Mouse (Mus musculus) cerebellum, adult 11 months (tissue): ENCODE results near the gene Magi2.
"Not testable (repeated sequence)": the region's sequence is repeated elsewhere in the genome, so short reads cannot be mapped to it uniquely, and the experiment has no call there.

Experiments used
- DNase-seq: peaks from one replicate; pipeline ENCODE4 v3.0.0; 2022

Gene Magi2

DNA sequence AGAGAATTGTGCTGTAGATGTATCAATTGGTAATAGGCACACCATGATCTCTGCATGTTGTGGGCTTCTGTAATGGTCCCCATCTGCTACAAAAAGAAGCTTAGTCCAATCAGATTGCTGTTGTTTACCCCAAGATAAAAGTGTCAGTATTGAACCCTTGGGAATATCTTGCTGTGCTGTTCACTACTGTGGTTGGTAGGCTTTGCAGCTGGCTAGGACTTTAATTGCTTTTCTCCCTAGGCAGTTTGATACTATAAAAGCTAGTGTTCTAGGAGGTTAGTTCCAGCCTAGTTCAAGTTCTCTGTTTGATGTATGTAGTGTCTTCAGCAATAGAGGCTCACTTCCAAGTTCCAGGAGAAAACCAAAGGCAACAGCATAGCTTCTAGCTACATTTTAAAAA, 1188.5 kb downstream of the Magi2 start:
- DNase-seq: no peak

DNA sequence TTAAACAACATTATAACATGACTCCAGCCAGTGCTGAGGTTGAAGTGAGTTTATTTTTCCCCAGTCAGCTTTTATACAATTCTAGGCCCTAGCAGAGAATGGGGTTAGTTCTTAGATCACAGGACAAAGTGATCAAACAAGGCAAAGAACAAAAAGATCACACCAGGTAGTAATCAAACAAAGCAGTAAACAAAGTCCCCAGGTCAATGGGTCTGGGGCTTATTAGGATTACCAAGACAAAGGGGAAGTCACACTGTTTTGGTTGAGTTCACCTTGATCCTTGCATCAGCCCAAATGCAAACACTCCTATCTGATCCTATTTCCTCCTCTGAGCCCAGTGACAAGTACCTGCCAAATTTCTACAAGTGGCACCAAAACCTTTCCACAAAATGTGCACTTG, 1190.5 kb downstream of the Magi2 start:
- no peak for DNase-seq

DNA sequence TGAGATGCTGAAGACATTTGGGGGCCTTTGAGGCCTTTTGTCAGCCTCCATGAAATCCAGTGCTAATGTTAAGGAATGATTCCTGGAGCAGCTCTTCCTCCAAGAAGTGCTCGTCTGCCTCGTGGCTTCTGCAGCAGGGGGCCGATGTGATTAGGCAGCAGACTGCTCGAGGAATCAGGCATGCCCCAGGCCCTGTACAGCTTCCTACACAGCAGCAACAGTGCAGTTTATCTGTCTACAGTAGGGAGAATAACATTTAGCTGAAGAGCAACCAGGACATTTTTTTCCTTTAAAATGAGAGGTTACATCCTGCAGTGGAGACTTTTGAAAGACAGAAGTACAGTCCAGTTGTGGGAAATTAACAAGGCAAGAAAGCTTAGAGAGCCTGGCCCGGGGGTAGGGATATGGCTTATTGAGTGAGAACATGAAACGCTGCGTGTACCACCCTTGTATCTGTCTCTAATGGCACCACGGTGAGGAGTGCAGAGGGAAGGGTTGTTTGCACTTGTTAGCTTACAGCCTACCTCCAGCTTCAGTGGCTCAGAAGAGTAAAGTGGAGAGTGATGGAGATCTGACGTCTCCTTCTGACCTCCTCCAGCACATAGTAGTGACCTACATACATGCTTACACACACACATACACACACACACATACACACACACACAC, 1205.4 kb downstream of the Magi2 start:
- no peak for DNase-seq

DNA sequence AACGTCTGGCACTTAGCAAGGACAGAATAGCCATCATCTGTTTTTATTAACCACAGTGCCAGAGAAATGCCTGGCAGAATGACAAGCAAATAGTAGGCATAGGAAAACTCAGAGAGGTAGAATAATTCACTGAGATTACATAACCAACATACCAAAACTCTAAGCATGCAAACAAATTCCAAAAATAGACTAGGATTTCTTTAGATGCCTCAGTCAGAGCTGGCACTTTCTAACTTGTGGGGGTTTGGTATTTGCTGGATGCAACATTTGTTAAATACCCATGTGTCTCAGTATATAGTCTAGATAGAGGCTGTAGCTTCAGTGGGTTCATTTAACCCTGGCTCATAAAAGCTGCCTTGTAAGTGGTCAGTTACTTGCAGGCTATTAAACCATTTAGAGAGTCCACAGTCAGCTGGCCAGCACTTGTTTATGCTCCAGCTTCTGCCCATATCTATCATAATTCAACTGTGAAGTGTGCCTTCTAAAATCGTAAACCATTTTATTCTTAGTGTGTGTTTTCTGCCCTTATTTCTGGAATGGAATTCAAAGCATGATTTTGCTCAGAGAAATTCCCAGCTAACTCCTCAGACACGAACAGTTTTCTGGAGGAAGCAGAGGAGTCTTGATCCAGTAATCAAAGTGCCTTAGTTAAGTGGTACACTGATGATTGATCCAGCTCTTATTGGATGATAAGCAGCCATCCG, 1219.8 kb downstream of the Magi2 start:
- no peak for DNase-seq

DNA sequence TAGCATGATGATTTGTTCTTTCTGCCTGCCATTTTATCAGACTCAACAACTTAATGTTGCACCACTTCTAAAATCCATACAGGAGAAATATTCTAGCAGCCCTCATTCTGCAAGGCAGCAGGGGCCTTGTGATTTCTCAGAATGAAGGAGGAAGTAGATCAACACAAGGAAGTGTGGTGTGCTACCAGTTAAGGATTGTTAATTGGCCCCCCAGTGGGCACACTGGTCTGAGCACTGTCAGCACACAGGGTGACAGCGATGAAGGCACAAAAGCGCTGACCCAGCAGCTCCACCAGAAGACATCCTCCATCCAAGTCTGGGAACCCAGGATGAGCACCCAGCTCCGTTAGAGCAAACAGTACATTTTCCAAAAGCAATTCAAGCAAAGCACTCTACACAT, 1229.3 kb downstream of the Magi2 start:
- no peak for DNase-seq

DNA sequence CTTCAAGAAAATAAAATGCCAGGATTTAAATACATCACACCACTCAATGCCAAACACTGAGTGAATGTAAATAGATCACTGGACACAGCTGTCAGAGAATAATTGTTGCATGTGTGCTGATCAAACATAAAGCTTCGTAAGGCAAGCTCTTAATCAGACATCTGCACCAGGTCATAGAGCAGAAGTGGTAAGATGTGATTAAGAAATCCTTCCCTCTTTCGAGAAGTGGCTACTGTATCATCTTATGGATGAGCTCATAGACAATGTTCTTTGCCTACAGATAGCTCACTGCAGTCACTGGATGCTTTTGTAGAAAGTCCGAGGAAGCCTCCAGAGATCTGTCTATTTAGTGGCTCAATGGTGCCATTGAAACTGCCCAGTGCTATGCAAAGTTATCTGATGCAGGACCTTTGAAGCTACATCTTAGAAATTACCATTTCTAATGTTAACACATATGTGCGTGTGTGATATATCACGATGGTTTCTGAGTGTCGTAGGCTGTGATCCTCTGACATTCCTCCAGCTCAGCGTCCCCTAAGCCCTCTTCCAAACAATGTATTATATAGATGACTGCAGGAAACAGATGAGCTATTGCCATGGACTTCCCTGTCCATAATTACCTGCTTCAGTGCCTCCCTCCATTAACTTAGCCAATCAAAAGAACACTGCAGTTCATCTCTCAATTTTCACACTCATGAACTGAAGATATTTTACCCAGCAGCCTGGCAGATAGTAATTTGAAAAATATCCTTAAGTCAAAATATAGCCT, 1231.1 kb downstream of the Magi2 start:
- no peak for DNase-seq

DNA sequence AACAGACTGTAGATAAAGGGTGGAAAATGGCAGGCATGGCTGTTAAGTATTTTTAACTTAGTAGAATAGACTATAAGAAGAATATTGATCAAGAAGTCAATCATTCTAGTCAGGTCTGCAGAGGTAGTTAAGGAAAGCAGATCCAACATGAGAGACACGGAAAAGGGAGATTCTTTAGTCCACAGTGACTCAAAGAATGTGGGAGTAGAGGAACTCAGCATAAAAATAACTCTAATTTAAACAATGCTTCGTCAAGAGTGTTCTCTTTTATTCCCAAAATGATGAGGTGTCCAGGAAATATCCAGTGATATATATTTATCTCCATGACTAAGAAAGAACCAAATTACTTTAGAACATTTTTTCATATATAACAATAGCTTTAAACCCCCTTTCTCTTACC, 1234.9 kb downstream of the Magi2 start:
- DNase-seq: no peak

DNA sequence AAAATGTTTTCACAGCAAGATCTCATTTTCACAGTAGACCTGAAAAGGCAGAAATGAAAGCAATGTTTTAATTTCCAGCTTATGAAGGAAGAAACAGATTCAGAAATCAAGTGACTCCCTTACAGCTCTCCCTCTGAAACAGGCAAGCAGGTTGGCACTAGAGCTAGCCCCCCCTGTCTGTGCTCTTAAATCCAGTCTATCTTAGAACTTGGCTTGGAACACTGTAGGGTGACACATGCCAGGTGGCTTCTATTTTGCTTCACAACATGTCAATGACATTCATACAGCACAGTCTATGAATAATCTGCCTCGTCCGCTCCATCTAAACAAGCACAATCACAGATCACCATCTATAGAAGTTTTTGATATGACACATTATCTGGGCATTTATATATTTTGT, 1235.5 kb downstream of the Magi2 start:
- no peak for DNase-seq

DNA sequence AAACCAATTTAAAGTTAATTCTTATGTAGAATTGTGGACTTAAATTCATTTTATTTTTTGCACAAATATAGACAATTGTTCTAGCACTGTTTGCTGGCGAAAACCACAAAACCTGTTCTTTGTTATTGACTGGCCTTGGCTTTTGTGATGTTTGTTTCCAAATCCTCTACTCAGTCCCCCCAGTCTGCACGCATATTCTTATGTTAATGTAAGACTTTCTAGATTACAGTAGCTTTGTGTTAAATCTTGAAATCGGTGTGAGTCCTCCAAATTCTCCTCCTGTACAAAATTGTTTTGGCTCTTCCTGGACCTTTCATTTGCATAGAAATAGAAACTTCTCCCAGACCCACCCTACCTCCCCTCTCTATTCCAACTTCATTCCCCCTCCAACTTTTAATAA, 1242.9 kb downstream of the Magi2 start:
- no peak for DNase-seq

DNA sequence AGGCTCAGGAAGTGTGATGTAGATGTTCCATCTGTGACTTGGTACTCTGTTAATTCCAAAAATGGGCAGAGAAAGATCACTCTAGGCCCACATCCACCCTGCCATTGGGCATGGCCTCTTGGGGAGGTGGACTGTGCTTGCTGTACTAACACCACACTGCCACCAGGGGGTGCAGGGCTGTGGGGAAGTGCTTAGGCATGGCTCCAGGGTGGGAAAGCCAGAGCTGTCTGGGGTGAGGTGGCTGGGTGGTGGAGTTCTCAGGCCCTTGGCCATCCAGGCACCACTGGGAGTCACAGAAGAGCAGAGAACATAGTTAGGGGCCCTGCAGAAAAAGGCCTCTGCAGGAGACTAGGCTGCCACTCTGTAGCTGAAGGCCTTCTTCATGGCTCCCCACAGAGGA, 1243.6 kb downstream of the Magi2 start:
- no peak for DNase-seq

DNA sequence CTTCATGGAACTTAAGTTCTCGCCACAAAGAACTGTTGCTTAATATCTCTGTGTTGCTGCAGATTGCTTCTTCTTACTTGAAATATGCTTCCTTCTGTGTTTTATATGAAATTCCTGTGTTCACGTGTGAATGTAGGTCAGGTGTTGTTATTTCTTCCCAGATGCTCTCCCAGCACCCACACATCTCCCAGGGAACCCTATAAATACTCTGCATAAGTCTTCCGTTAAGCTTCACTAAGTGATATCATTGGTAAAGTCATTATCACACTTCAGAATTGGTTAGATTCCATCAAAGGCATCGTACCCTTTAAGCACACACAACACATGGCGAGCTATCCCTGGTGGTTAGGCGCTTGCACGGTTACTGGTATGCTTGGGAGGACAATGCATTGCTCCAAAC, 1257.7 kb downstream of the Magi2 start:
- no peak for DNase-seq

DNA sequence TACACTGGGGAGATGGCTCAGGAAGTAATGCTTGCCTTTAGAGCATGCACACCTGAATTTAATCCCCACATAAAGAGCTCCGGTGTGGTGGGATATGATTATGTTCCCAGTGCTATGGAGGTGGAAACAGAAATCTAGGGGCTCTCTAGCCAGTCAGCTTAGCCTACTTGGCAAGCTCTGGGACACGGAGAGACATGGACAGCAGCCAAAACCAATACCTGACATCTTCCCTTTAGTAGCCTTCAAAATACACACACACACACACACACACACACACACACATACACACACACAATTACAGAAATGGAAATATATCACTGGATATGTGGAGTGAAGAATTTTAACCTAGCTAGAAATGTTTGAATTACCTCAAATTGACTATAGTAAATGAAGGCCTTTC, 1265.1 kb downstream of the Magi2 start:
- no peak for DNase-seq

DNA sequence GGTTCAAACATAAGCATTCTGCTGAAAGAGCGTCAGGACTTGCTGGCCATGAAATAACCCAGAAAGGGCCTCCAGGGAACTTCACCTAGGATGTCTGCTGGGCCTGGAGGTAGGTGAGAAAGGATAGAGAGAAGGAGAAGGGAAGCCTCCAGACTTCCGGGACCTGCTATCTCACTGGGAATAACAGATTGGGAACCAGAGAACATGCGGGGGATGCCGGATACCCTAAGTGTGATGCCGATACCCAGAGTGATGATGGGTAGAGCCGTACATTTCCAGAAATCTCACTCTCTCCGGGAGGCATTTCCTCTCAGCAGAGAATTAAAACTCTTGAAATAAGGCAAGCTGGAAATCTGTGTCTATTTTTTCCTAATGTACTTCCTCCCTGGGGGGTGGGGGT, 1265.8 kb downstream of the Magi2 start:
- DNase-seq: no peak

DNA sequence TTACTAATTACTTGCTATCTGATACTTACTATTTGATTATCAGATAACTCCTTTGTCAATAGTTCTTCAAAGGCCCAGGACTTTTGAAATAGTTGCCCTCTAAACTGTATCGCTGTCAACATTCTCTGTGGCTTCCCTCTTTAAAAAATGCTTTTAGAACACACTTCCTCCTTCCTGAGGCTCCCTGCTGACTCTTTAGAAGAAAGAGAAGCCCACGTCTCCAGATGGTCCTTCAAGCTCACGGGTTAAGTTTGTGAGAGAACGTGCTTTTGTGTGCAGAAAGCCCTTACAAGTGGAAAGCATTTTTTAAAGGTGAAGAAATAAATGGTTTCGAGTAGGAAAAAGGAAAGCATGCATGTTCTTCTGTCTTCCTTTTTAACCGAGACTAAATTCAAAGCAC, 1267.2 kb downstream of the Magi2 start:
- DNase-seq: no peak

DNA sequence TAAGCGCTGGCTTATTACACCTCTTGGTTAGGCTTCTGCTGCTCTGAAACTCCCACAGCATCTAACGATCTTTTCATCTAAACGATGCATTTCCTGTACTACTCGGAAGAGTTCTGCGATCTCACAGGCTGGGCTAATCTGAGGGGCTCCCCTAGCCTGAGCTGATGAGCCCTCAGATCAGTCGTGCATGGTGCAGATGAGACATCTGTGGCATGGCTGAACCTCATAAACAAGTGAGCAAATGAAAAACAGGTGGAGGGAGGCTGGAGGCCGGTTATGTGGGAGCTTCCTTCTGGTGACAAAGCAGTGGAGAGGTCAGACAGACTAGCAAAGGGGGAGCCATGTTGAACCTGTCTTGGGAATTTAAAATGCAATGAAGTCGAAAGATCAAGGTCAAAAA, 1270.1 kb downstream of the Magi2 start:
- DNase-seq: no peak

DNA sequence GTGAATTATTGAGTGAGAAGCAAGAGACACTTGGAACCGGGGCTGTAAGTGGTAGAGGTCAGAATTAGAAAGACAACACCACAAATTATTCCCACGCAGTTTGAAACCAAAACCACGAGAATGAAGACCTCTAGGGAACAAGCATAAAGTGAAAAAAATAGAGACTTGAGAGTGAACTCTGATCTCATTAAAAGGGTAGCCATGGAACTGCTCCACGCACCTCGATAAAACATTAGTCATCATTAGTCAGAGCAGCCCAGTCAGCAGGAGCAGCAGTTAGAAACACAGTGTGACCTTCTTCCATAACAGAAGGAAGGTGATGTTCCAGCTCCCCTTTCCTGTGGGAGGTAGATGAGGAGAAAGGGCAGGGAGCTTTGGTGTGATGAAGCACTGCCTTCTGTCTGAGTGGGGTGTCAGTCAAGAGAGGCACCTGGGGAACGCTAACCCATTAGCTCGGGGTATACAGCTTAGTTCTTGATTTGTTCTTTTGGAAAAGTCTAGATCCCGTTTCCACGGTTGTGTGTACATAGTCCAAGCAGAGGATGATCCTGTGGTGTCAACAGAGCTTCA, 1272.3 kb downstream of the Magi2 start:
- DNase-seq: no peak

DNA sequence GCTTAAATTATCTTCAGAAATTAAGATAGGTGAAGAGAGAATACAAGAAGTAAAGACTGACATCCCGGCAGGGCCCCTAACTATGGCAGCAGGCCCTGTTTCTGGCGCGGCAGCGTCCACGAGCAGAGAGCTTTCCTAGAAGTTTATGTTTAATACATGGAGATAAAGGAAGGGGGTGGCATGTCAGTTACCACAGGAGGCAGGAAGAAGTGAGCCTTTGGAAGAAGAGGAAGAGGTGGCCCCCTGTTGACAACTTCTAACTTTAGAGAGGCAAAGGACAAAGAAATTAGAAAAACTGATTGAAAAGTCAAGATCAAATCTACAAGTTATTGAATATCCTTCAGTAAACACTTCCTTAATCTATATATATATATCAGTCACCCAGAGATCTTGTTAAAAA, 1281.8 kb downstream of the Magi2 start:
- no peak for DNase-seq

DNA sequence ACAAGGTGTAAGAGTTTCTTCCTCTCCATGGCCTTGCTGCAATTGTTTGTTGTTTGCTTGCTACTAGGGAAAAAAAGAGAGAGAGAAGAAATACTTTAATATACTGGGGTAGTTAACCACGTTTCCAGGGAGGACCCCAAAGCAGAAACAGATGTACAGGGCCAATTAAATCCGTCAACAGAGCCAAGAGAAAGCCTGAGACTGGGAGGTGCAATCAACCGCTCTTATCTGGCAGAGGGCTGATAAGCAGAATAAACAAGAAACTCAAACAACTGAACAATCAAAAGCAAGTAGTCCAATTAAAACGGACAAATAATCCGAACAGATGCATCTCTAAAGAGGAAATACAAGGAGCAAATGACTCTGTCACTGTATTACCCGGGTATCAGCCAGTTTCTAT, 1282.8 kb downstream of the Magi2 start:
- DNase-seq: no peak

DNA sequence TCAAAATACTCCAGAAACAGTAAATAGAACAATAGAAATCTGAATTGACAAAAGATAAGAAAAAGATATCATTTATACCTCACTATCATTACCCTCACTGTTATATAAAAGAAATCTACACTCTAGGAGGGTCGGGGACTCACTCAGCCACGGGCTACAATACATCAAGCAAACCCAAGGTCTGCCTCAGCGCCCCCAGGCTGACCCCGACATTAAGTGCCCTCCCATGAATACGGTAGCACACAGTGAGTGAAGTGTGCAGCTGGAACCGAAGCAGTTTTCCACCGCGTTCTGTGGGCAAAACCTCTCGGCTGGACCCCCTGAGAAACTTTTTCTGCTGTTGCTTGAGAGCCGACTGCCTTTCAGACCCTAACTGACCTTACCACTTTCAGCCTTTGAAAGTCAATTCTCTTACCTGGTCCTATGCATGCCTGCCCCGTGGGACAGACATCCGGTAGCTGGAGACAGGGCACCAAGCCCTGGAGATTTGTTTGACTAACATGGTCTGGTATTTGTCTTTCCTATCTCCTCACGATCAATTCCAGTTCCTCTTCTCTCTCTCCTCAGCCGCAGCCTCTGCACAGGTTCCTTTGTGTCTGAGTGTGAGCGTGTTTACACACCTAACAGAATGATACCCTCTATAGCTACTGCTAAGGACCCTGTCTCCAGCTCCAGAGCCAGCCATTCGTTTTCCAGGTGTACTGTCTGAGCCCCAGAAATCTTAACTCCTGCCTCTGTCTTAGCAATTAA, 1285.7 kb downstream of the Magi2 start:
- DNase-seq: no peak

DNA sequence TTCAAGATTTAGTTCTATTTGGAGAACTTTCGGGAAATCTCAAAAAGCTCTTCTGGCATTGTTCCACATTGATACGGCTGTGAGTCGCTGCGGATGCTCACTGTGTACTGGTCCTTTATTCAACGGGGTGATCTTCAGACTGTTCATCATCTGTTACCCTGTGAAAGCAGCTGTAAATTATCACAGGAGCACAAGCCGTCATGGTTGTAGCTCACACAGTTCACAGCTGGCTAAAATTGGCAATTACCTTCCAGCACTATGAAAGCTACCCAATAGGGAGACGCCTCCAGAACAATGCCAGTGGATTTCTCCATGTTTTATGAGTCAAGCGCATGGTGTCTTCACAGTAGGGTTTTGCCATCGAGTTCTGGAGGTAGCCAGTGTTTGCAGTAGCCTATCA, 1294.8 kb downstream of the Magi2 start:
- no peak for DNase-seq

DNA sequence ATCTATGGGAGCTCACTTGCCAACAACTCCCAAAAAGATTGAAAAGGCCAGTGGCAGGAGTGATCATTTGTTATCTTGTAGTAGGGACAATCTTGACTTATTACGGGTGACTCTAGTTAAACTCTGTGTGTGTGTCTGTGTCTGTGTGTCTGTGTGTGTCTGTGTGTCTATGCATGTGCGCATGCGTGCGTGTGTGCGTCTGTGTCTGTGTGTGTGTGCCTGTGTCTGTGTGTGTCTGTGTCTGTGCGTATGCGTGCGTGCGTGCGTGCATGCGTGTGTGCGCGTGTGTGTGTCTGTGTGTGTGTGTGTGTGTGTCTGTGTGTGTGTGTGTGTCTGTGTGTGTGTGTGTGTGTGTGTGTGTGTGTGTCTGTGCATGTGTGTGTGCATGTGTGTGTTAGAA, 1295.2 kb downstream of the Magi2 start:
- DNase-seq: no peak

DNA sequence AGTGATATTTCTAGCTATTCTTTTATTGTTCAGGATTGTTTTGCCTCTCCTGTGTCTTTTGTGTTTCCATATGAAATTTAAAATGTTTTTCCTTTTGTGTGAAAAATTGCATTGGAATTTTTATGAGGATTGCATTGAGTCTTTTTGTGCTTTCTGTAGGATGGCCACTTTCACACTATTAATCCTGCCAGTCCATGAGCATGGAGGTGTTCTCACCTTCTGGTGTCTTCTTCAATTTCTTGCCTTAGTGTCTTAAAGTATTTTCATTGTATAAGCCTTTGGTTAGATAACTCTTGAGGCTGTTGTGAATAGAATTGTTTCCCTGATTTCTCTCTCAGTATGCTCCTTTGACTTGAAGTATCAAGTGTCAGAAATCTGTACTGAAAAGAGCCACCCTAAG, 1296.9 kb downstream of the Magi2 start:
- no peak for DNase-seq

DNA sequence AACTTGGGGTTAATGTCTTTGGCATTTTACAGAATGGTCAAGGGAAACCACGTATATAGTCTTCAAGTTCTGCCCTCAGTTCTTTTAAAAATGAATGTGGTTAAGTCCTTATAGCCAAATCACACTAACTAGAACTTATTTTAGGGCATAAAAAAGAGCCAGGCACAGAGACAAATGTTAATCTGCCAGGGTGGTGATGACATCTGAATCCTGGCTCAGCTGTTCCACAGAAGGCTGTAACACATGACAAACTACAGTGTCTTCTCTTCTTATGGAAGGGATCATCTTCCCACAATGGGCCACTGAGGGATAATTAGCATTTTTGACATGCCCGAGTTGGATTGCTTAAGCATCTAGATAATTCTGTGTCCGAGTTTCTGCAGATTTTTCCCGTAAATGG, 1299.8 kb downstream of the Magi2 start:
- DNase-seq: not testable (repeated sequence)
